Mouse (Mus musculus) kidney, adult 2 months (tissue): ENCODE results near the gene Pard6b.

Experiments used
- CTCF ChIP-seq: fragments of 200-500 bp; conservative IDR thresholded peaks from 2 replicates; pipeline ENCODE4 v1.5.1; 2011; ENCODE audit warnings: low read depth, mild to moderate bottlenecking, control low read depth, low read length, moderate library complexity, mixed read lengths; ENCODE audit not compliant: insufficient read depth, insufficient read length
- POLR2A ChIP-seq: fragments of 200-500 bp; IDR thresholded peaks from one replicate; pipeline ENCODE4 v1.6.1; 2011; ENCODE audit warnings: low read depth, low read length, control low read depth

DNA sequence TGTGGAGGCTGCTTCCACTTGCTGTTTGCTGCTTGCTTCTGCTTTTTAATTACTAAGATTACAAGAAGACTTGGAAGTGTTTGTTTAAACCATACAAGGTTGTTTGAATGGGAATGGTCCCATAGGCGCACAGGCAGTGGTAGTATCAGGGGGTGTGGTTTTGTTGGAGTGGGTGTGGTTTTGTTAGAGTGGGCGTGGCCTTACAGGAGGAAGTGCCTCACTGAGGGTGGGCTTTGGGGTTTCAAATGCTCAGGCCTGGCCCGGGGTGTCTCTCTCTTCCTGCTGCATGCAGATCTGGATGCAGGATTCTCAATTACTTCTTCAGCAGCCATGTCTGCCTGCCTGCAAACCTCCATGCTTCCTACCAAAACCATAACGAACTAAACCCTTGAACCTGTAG lies 40.1 kb downstream of the Pard6b start:
- TF ChIP-seq CTCF (no peak), POLR2A (no peak)
